Mouse (Mus musculus) layer of hippocampus, postnatal 36 days (tissue): ENCODE data around the gene Cd300lf. TPM values are rescaled to one million over a fixed set of nuclear protein-coding genes. Genes with fewer than 3 reads are reported as not detected.

Experiments
- DNase-seq, 2 experiments: peaks; one replicate each; pipeline ENCODE4 v3.0.0; 2022
- total RNA-seq, 2 experiments: library from RNA; stranded (reverse); gene quantifications; 2 replicates each; pipeline ENCODE4 v1.2.3; 2021

Gene Cd300lf
- total RNA-seq, result under 1 TPM; 0.22 to 0.58 TPM

GRCm38 (mm10) chr11:115133800-115134199, at the start of gene Cd300lf:
TSS of gene Cd300lf (minus strand) at chr11:115133992.
- no peak for DNase-seq

- DNase-seq, result peak; percentile 70 to 72
These were observed 48.3 kb upstream of the Cd300lf start for GRCm38 (mm10) chr11:115181913-115182638.

- no peak for DNase-seq
These were observed 46.1 kb upstream of the Cd300lf start for GRCm38 (mm10) chr11:115179881-115180280.

- peak; percentile 51 to 58 for DNase-seq
These were observed 45.4 kb upstream of the Cd300lf start for GRCm38 (mm10) chr11:115179191-115179590.

- DNase-seq, result no peak
These were observed 45.0 kb upstream of the Cd300lf start for GRCm38 (mm10) chr11:115178766-115179165.

GRCm38 (mm10) chr11:115177559-115178195, 43.9 kb upstream of the Cd300lf start:
- DNase-seq, result no peak

- no peak for DNase-seq
These were observed 42.8 kb upstream of the Cd300lf start for GRCm38 (mm10) chr11:115176399-115177190.

GRCm38 (mm10) chr11:115173549-115174339, 40.0 kb upstream of the Cd300lf start:
- no peak for DNase-seq

GRCm38 (mm10) chr11:115172825-115173287, 39.1 kb upstream of the Cd300lf start:
- no peak for DNase-seq

GRCm38 (mm10) chr11:115171125-115171524, 37.3 kb upstream of the Cd300lf start:
- DNase-seq, result no peak

- no peak for DNase-seq
These were observed 35.6 kb upstream of the Cd300lf start for GRCm38 (mm10) chr11:115169430-115169829.

- no peak for DNase-seq
These were observed 33.9 kb upstream of the Cd300lf start for GRCm38 (mm10) chr11:115167631-115168249.

- no peak for DNase-seq
These were observed 33.0 kb upstream of the Cd300lf start for GRCm38 (mm10) chr11:115166776-115167175.

- DNase-seq, result peak; percentile 30 to 58
These were observed 31.2 kb upstream of the Cd300lf start for GRCm38 (mm10) chr11:115164976-115165374.

GRCm38 (mm10) chr11:115164341-115164975, 30.7 kb upstream of the Cd300lf start:
- DNase-seq, result no peak

GRCm38 (mm10) chr11:115163568-115164150, 29.9 kb upstream of the Cd300lf start:
- no peak for DNase-seq

GRCm38 (mm10) chr11:115162832-115163480, 29.2 kb upstream of the Cd300lf start, which contains the start of gene Slc9a3r1:
TSS of gene Slc9a3r1 (plus strand) at chr11:115163341.
- DNase-seq, result peak; percentile 91 to 93

- no peak for DNase-seq
These were observed 28.4 kb upstream of the Cd300lf start for GRCm38 (mm10) chr11:115162205-115162601.

GRCm38 (mm10) chr11:115161578-115162204, 27.9 kb upstream of the Cd300lf start:
- no peak for DNase-seq
